Mouse (Mus musculus): ENCODE data around the gene Fzd7.
A peak's percentile ranks its signal among the peaks of the same experiment; 100 is the strongest.

Gene Fzd7

GRCm38 (mm10) chr1:59503659-59504301 is 21.6 kb downstream of the Fzd7 start:
- DNase-seq: no peak

DNA sequence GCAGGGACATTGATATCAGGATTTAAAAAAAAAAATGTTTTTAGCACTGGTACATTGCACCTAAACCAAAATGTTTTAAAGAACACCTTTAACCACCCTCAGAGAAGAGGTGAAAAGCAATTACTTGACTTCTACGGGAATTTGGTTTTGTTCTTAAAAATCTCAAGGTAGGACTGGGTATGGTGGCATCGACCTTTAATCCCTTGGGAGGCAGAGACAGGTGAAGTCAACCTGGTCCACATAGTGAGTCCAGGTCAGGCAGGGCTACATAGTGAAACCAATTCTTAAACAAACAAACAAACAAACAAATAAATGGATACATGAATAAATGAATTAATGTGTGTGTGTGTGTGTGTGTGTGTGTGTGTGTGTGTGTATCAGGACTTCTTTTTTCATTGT is 22.1 kb downstream of the Fzd7 start:
- DNase-seq: no peak

DNA sequence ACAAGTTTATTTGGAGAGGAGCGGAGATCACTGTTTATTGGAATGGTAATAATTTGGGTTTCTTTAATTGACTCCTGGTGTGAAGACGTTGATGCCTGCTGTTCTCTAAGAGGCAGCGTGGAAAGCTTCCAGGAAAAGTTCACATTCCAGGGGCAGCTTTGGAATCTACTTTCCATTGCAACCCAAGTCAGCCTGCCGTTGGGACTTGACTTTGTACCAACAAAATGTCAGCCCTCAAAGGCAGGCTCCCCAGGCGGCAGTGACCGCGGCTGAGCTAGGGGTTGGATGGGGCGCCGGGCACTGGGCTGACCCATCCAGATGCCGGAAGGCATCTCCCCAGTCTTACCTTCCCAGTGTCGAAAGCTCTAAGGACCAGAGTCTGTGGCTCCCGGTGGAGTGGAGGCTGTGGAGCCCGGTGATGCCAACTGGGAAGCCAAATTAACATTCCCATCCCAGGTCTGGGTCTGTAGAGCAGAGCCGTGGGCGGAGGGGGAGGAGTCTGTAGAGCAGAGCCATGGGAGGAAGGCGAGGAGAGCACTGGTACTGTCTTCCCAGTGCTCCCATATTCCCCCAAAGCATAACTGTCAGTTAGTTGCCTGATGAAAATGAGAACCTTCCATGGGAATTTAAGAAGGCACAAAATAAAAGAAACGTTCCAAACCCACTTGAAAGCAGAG is 26.4 kb downstream of the Fzd7 start:
- peak; percentile 77 for DNase-seq

DNA sequence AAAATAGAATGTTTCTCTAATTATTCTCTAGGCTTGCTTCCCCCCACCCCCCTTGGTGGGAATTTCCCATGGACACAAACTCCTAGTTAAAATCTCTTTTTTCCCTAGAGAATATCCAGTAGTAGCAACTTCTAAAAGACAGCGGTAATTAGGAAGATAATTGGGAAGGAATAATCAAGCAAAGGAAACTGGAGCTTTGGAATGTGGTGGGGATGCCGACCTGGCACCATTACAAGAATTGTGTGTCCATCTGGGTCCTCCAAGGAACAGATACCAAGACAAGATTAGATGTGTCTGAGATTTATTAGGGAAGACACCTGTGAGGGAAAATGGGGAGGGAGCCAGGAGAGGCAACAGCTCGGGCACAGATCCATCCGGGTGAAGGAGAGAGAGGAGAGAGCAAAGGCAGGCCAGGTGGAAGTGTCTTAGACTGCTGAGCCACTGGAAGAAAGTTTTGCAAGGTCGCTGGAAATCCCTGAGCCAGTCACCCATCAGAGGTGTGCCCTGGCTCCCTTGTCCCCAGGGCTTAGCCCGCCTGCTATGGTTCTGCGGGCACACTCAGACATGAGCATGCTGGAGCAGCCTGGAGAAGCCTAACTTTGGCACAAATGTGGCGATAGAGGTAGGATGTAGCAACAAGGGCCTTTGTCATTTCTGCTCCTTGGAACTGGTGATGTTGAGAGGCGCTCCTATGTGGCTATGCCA is 29.5 kb downstream of the Fzd7 start:
- DNase-seq: no peak

DNA sequence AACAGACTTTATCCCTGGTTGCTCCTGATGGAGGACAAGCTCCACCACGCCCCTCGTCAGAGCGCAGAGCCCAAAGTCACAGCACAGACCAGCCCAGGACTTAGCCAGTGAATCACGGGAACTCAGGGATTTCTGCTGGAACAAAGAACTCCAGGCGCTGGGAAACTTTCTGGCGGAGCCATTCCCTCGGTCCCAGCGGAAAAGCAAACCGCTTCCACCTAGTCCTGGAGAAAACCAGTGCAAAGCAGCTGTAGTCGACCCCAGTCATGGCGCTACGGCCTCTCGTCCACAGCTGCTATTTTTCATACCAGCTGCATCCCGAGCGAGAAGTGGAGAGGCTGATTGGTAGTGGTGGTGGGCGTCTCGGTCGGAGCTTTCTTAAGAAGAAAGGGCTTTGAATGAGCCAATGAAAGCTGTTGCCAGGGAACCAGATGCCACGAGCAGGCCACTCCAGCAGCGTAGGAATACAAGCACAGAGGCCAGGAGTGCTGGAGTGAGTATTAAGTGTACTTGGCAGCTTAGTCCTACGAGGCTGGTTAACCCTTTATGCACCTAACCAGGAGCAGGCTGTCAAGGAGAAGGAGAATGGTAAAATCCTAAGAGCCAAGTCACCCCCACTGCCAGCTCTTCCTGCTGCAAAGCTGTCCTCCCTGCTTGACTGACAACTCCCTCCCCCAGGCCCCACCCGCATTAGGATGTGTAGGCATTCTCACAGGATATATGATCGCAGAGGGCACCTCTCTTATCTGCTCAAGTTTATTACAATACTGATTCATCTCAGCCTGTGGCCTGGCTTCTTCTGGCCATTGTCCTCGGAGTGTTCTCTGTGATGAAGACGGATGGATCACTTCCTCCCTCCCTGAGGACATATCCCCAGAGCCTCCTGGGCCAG is 34.0 kb downstream of the Fzd7 start, which contains the start of gene Gm973:
Gm973 (plus strand) TSS at position 239 of the 892 bp plus-strand sequence.
- peak; percentile 88 for DNase-seq

DNA sequence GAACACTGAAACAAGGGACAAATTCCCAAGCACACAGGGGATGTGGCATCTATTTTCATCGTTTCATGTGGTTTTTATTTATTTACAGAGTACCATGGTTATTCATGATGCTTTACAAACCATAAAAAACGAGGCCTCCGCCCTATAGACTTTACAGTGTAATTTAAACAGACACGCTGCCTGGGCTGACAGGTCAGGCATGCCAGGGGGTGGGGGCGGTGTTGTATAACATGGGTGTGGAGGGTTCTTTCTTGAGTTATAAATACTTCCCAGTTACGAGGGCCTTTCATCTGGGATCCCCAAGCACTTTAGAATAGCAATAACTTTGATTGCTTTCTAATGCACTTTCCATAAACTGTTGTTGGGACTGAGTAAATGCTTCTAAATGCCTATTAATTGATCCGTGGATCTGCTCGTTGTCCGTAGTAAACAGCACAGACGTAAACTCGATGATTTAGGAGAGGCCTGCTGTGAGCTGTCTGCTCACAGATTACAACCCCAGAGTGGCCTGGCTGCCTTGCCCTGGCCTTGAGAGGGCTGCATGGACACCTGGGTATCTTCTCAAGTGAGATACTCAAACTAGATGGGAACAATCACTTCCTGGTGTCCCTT is 38.1 kb downstream of the Fzd7 start:
- DNase-seq: peak; percentile 43

DNA sequence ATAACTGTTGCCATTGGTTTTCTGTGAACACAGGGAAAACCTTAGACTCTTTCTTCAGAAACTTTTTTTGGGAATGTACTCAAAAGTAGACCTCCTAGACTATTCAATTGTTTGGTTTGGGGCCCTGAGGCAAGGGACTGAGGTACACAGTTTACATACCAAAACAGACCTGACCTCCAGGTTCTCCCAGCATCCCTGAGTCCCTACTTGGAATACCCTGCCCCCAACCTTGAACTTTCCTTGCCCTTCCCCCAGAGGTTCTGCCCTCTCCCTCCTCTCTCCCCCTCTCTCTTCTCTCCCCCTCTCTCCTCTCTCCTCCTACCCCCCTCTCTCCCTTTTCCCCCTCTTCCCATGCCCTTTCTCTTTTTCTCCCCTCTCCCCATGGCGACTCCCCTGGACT is 40.2 kb downstream of the Fzd7 start:
- DNase-seq: no peak

DNA sequence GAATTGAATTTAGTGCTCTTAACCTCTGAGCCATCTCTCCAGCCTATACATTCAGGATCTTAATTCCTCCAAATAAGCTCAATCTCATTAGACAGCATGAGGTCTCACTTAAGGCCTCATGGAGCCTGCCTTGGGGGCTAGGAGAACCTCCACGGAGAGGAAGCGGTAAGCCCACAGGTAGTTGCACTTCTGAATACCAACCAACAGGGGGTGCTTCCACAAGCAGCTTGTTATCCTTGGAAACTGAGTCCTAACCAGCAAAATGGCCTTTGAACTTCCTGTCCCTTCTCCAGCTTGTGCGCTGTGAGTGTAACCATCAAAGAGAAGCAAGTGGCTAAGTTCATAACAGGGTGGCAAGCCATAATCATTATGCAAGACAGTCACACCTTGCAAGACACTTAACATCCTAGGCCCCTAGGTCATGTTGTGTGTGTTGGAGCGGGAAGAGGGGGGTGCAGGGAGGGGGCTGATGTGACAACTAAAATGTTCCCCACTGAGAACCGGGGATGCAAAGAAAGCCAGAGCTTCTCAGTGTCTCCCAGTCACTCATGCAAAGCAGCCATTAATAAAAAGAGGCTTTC is 41.2 kb downstream of the Fzd7 start:
- no peak for DNase-seq

DNA sequence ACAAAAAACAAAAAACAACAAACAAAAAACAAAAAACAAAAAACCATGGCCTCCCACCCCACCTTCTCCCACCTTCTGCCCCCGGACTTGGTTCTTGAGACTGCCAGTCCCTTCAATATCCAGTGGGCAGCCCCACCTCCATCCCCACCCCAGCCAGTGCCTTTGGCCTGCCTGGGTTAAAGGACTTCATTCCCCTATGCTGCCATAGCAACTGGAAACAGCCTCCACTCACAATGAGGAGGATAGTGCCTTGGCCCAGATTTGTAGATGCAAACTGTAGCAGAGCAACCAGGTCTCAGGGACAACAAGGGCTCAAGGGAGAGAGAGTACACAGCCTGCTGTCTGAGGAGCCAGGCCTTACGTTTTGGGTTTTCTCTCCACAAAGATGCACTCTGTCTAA is 41.8 kb downstream of the Fzd7 start:
- no peak for DNase-seq

DNA sequence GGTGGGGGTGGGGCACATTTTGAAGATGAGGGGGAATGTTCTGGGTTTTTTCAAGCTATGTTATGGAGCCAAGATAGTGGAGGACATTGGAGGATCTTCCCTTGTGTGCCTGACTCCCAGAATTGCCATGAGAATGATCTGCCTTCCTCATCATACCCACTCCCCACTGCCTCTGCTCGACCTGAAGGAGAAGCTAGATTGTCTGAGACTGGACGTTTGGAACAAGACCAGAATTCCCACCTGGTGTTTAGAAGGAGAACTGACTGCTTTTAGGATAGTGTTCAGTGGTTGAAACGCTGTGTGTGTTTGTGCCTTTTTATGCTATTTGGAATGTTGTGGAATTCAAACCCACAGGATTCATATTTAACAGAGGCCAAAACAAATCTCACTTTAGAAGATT is 42.5 kb downstream of the Fzd7 start:
- DNase-seq: no peak

- DNase-seq: no peak
These were observed 45.0 kb downstream of the Fzd7 start for GRCm38 (mm10) chr1:59527219-59527618.

DNA sequence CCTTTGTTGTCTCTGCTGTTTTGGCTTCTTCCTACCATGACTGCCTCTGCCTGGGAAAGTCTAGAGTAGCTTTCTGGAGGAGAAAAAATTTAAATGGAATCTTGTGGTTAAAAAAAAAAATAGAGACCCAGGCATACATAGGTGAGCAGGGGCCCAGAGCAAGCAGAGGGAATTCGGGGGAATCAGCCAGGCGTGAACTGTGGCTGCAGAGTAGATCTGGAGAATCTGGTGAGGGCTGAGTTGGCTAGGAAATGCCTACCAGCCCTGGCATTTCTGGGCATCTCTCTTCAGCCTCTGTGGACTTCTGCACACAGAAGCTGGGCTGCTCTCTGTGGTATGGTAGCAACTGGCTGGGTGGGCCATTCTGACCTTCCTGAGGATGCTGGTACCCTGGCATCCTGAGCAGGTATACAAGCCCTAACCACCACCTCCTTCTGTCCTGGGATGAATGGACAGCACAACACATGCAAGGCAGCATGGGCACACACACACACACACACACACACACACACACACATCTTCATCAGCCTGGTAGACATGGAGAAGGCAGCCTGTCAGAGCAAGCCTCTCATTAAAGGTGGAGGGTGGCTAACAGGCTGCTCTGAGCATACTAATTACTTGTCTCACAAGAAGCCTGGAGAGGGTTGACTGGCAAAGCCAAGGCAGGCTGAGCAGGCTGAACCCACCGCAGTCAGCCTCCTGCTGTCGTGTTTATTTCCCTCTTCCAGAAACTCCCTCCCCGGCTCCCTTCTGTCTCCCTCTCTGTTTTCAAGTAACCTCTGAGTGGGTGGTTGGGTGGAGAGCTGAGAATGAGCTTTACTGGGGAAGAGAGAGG is 53.0 kb downstream of the Fzd7 start:
- no peak for DNase-seq
